Mouse (Mus musculus): ENCODE measurements around the gene Rhox1.
A peak's percentile ranks its signal among the peaks of the same experiment; 100 is the strongest.
"Not testable (repeated sequence)": the region's sequence is repeated elsewhere in the genome, so short reads cannot be mapped to it uniquely, and the experiment has no call there.

Rhox1 gene

DNA sequence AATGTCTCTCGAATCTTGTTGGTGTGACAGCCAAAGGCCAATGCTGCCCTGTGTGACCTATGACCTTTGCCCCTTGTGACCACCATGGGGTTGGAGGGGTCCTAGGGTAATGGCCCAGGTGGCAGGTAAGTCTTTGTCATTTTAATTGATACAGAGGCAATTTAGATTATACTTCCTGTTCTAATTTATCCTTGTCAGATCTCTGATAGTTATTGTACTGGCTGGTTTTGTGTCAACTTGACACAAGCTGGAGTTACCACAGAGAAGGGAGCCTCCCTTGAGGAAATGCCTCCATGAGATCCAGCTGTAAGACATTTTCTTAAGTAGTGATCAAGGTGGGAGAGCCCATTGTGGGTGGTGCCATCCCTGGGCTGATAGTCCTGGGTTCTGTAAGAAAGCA is at the start of gene Rhox1:
TSS of gene Rhox1 (minus strand) at position 101 of the 400 bp plus-strand sequence.
- DNase-seq (ENCODE audit: low read depth, low spot score), result not testable (repeated sequence)

GRCm38 (mm10) chrX:37265038-37265437 is 43.0 kb upstream of the Rhox1 start, which contains the start of gene Rhox4a:
Gene Rhox4a (plus strand): TSS chrX:37265338.
- not testable (repeated sequence) for DNase-seq (ENCODE audit: low read depth, low spot score)

DNA sequence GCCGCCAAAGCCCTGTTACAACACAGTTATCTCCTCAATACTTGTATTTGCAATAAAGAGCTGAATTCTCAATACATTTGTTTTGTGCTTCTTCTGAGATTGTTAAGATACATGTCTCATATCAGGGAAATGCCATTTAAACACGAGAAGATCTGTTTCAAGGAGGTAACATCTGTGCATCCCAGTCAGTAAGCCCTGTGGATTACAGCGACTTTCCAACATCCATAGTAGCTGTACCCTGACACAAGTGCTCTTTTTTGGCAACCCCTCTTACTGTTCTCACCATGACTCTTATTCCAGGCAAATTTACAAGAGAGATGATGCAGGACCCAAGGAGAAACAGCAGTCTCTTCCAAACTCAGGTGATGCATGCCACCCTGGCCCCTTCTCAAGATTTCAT is 27.6 kb upstream of the Rhox1 start, which contains the start of gene Rhox3a:
TSS of gene Rhox3a (plus strand) at position 301 of the 400 bp plus-strand sequence.
- DNase-seq (ENCODE audit: low read depth, low spot score), result not testable (repeated sequence)

- not testable (repeated sequence) for DNase-seq (ENCODE audit: low read depth, low spot score)
Observed at GRCm38 (mm10) chrX:37244676-37245075, 22.6 kb upstream of the Rhox1 start, which contains the start of gene Rhox2a. Gene Rhox2a (plus strand): TSS chrX:37244976.

GRCm38 (mm10) chrX:37210941-37211340 is 11.1 kb downstream of the Rhox1 start, which contains the start of gene Gm9:
Gene Gm9 (minus strand): TSS chrX:37211041.
- DNase-seq (ENCODE audit: low read depth, low spot score), result no peak

DNA sequence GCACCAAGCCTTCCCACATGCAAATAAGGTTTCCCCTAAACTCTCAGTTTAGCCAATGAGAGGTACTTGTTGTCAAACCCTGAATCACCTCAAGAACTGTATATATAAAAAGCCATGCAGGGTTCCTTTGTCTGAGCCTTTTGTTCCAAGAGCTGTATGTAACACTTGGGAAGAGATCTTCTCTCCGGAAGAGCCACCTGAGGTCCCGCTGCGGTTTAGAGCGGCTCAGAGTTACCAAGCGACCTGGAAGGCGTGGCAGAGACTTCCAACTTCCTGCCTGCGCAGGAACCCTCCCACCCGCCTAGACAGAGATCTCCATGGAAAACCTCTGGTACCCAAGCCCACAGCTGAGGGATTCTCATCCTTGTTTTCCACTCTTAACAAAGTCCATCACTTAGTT is 23.4 kb downstream of the Rhox1 start:
- DNase-seq (ENCODE audit: low read depth, low spot score), result no peak

GRCm38 (mm10) chrX:37191744-37192379 is 30.2 kb downstream of the Rhox1 start:
- DNase-seq (ENCODE audit: low read depth, low spot score), result no peak

- DNase-seq (ENCODE audit: low read depth, low spot score), result peak; percentile 86
Observed at GRCm38 (mm10) chrX:37191105-37191743, 30.8 kb downstream of the Rhox1 start, which contains the start of the genes Ndufa1 and Rnf113a1. Gene Ndufa1 (minus strand): TSS chrX:37191163. Gene Rnf113a1 (plus strand): TSS chrX:37191245.

DNA sequence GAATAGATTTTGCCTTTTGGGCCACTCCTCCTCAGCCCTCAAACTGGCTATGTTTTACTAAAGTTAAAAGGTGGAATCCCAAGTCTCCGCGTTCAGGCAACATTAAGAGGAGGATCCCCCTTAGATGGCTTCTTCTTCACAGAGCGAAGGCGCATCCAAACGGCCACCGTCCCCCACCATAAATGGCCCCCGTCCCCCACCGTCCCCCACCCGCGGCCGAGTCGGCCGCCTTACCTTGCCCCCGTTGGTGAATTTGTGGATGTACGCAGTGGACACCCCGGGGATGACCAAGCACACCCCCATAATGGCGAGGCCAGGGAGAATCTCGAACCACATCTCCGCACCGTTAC is 31.3 kb downstream of the Rhox1 start:
- DNase-seq (ENCODE audit: low read depth, low spot score), result no peak

GRCm38 (mm10) chrX:37184401-37184800 is 37.7 kb downstream of the Rhox1 start:
- not testable (repeated sequence) for DNase-seq (ENCODE audit: low read depth, low spot score)

DNA sequence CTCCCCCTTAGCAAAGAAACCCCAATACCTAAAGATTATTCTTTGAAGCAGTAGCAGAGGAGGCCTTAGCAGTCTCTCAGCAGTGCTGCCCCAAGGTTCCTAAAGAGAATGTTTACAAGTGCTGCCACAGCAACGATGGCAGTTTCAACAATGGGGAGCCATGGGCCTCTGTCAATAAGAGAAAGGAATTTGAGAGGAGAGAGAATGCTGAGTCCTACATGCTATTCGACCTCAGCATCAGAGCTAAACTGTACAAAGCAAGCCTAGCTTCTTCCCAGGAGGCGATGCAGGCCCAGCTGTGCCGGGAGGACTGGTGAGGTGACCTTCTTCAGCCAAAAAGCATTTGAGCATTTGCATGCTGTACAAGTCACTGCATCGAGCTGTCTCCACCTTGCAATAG is 53.3 kb downstream of the Rhox1 start, which contains the start of gene Akap14:
TSS of gene Akap14 (minus strand) at position 101 of the 400 bp plus-strand sequence.
- DNase-seq (ENCODE audit: low read depth, low spot score), result no peak

- DNase-seq (ENCODE audit: low read depth, low spot score), result peak; percentile 59
Observed at GRCm38 (mm10) chrX:37167085-37167484, 55.0 kb downstream of the Rhox1 start.

Data from CD4-positive helper T cell, adult 2 months (primary cell).